Mouse (Mus musculus) right cerebral cortex, postnatal 25 days (tissue): ENCODE measurements around the gene 5730596B20Rik.

Experiments used
- DNase-seq: peaks from one replicate; pipeline ENCODE4 v3.0.0; 2022

5730596B20Rik gene

GRCm38 (mm10) chr6:52227470-52228222 is 50.3 kb downstream of the 5730596B20Rik start:
- no peak for DNase-seq

- DNase-seq: no peak
Observed at GRCm38 (mm10) chr6:52228475-52229465, 51.5 kb downstream of the 5730596B20Rik start.

GRCm38 (mm10) chr6:52229558-52230416 is 52.5 kb downstream of the 5730596B20Rik start:
- DNase-seq: no peak
